Mouse (Mus musculus) midbrain, embryonic 11.5 days (tissue): Measurements from ENCODE around the gene Klhl30. TPM values are rescaled to one million over a fixed set of nuclear protein-coding genes. Genes with fewer than 3 reads are reported as not detected.

Experiments
- ATAC-seq: fragments of 200-750 bp; cut with Nextera tagmentation; 2 replicates; pipeline ENCODE4 v1.8.0; 2017; ENCODE audit warnings: moderate TSS enrichment, moderate library complexity; ENCODE audit not compliant: low FRiP score
- DNase-seq: peaks from one replicate; pipeline ENCODE4 v3.0.0; 2015; ENCODE audit warnings: low spot score; ENCODE audit errors: missing footprints
- H3K27ac ChIP-seq: fragments of 300-500 bp; sonication (generic); 2 replicates; pipeline ENCODE4 v1.5.1; 2014; ENCODE audit warnings: low read depth, low read length
- H3K27me3 ChIP-seq: fragments of 300-500 bp; sonication (generic); 2 replicates; pipeline ENCODE4 v1.6.1; 2014; ENCODE audit warnings: mild to moderate bottlenecking, low read length, moderate library complexity, mixed read lengths; ENCODE audit not compliant: control insufficient read depth, insufficient read depth
- H3K36me3 ChIP-seq: fragments of 300-500 bp; sonication (generic); 2 replicates; pipeline ENCODE4 v1.6.1; 2014; ENCODE audit warnings: mild to moderate bottlenecking, low read length, moderate library complexity, mixed read lengths; ENCODE audit not compliant: control insufficient read depth, insufficient read depth
- H3K4me1 ChIP-seq: fragments of 300-500 bp; sonication (generic); 2 replicates; pipeline ENCODE4 v1.6.1; 2014; ENCODE audit warnings: low read length; ENCODE audit not compliant: control insufficient read depth, insufficient read depth
- H3K4me2 ChIP-seq: fragments of 300-500 bp; sonication (generic); 2 replicates; pipeline ENCODE4 v1.6.1; 2014; ENCODE audit warnings: mild to moderate bottlenecking, moderate library complexity
- H3K4me3 ChIP-seq: fragments of 300-500 bp; sonication (generic); 2 replicates; pipeline ENCODE4 v1.5.1; 2014; ENCODE audit warnings: low read depth, low read length
- H3K9ac ChIP-seq: fragments of 300-500 bp; sonication (generic); 2 replicates; pipeline ENCODE4 v1.6.1; 2014; ENCODE audit warnings: low read length
- H3K9me3 ChIP-seq: fragments of 300-500 bp; sonication (generic); 2 replicates; pipeline ENCODE4 v1.6.1; 2016; ENCODE audit warnings: low read length; ENCODE audit not compliant: control insufficient read depth
- WGBS: fragments of 180-500 bp; shearing (Covaris S2); extraction: QIAGEN DNeasy Blood & Tissue Kit; methylation state at CpG from one replicate; pipeline ENCODE4 v1.1.7; 2014; 5-methylcytosine and 5-hydroxymethylcytosine counted together
- polyA plus RNA-seq: library from polyadenylated mRNA; unstranded; fragments of >200 nt; fragmentation: Nextera tagmentation; extraction: Ambion mirVana; gene quantifications from 2 replicates; pipeline ENCODE4 v1.2.1, GENCODE M21; 2014

Gene Klhl30
- polyA plus RNA-seq = 0.10 and 0.26 TPM in 2 replicates

GRCm38 (mm10) chr1:91350841-91351240 is at the start of gene Klhl30:
Klhl30 (plus strand) TSS chr1:91351016.
- Histone ChIP-seq H3K27me3 (peaks cover 9% of the 10 kb centered on the region), H3K27ac (no peak within 1 kb of the TSS), H3K36me3 (no peaks in the 10 kb centered on the region), H3K9me3 (no peaks in the 10 kb centered on the region), H3K4me1 (no peaks in the 10 kb centered on the region), H3K4me3 (no peak within 1 kb of the TSS), H3K4me2 (no peak within 1 kb of the TSS), H3K9ac (no peak within 1 kb of the TSS)
- DNase-seq = no peak
- ATAC-seq = no peak
- 61% methylated on average over 4 of the region's 4 CpGs for WGBS

GRCm38 (mm10) chr1:91301206-91301920 is 49.5 kb upstream of the Klhl30 start:
- H3K9me3 ChIP-seq = no peaks in the 10 kb centered on the region
- no peak overlapping the region for H3K4me3 ChIP-seq
- H3K27ac ChIP-seq = no peak overlapping the region
- DNase-seq (no peak), ATAC-seq (no peak)
- peaks cover 6% of the 10 kb centered on the region; the same call in 1 of the 2 replicates for H3K4me1 ChIP-seq
- 0 out of 2 replicates have a peak, but pooled peaks cover 3% of the 10 kb centered on the region for H3K36me3 ChIP-seq
- no peak overlapping the region for H3K4me2 ChIP-seq
- H3K27me3 ChIP-seq = no peaks in the 10 kb centered on the region
- 90% methylated on average over 3 of the region's 3 CpGs for WGBS
- no peak overlapping the region for H3K9ac ChIP-seq

DNA sequence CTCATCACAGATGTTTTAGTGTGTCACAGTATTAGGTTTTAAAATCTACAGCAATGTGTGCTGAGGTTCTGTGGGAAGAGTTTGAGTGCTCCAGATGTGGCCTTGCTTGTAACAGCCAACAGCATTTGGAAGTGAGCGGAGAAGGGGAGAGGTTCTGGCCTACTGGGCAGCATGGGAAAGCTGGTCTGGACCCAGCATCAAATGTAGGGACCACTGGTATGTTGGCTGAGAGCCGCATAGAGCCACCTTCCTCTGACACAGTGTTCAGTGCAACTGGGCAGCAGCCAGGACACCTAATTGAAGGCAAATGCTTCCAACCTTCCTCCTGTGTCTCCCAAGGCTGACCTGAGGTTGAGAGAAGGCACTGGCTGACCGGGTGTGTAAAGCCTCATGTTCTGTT is 48.8 kb upstream of the Klhl30 start:
- H3K4me2 ChIP-seq = no peak overlapping the region
- DNase-seq (no peak), ATAC-seq (no peak)
- H3K4me3 ChIP-seq = no peak overlapping the region
- no peak overlapping the region for H3K9ac ChIP-seq
- no peaks in the 10 kb centered on the region for H3K27me3 ChIP-seq
- H3K4me1 ChIP-seq = peaks cover 6% of the 10 kb centered on the region; the same call in 1 of the 2 replicates
- H3K36me3 ChIP-seq = 0 out of 2 replicates have a peak, but pooled peaks cover 3% of the 10 kb centered on the region
- no peaks in the 10 kb centered on the region for H3K9me3 ChIP-seq
- H3K27ac ChIP-seq = no peak overlapping the region
- WGBS = 88% methylated on average over 3 of the region's 3 CpGs

- ATAC-seq (no peak), DNase-seq (no peak)
- Histone ChIP-seq H3K9ac (no peak overlapping the region), H3K27me3 (no peaks in the 10 kb centered on the region), H3K4me2 (no peak overlapping the region), H3K27ac (no peak overlapping the region), H3K4me1 (no peaks in the 10 kb centered on the region), H3K4me3 (no peak overlapping the region), H3K9me3 (no peaks in the 10 kb centered on the region), H3K36me3 (0 out of 2 replicates have a peak, but pooled peaks cover 3% of the 10 kb centered on the region)
- 90% methylated on average over 4 of the region's 4 CpGs for WGBS
These were observed 46.2 kb upstream of the Klhl30 start for GRCm38 (mm10) chr1:91304621-91305020.

DNA sequence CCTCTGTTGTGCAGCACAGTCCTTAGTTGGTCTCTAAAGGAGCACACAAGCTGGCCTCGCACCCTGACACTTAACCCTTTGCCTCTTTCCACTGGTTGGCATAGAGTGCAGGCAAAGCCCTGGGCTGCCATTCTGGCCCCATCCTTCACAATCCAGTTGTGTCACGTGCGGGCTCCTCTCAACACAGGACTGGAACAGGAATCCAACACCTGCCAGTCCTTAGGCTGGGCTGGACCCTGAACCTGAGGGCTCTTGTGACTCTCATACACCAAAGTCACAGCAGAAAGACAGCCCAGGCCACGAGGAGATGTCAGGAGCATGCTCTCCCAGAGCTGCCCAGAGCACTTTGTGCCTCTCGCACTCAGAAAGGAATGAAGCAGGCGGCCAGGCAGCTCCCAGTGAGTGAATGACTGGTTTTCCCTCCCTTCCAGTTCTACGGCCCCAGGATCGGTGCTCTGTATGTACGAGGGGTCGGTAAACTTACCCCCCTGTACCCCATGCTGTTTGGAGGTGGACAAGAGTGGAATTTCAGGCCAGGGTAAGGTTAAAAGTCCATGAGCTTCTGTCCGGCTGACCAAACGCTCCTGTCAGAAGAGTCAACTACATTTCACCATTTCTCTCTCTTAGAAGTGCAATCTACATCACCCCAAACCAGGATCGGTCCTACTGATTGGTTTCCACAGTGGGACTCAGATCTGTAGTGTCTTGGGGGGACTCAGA is 41.3 kb upstream of the Klhl30 start:
- H3K27ac ChIP-seq = no peak overlapping the region
- DNase-seq (no peak), ATAC-seq (no peak)
- H3K36me3 ChIP-seq = peaks cover 8% of the 10 kb centered on the region; the same call in 1 of the 2 replicates
- no peak overlapping the region for H3K9ac ChIP-seq
- H3K4me1 ChIP-seq = no peaks in the 10 kb centered on the region; the same call in 1 of the 2 replicates
- H3K4me3 ChIP-seq = no peak overlapping the region
- H3K9me3 ChIP-seq = no peaks in the 10 kb centered on the region
- no peak overlapping the region for H3K4me2 ChIP-seq
- WGBS = 92% methylated on average over 13 of the region's 13 CpGs
- H3K27me3 ChIP-seq = no peaks in the 10 kb centered on the region

DNA sequence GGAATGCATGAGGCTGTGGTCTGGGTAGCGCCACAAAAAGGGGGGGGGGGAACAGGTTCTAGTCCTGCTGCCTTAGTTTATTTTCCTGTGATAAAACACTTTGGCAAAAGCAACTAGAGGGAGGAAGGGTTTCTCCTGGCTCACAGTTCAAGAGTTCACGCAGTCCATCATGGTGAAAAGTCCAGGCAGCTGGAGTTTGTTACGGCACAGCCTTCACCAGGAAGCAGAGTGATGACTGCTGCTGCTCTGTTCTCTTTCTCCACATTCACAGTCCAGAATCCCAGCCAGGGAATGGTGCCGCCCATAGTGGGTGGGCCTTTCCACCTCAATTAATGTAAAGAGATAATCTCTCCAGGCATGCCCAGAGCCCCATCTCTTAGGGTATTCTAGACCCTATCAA is 38.5 kb upstream of the Klhl30 start:
- WGBS = 92% methylated on average over 4 of the region's 4 CpGs
- Histone ChIP-seq H3K27me3 (no peaks in the 10 kb centered on the region), H3K4me3 (no peak overlapping the region), H3K4me1 (no peaks in the 10 kb centered on the region; the same call in 1 of the 2 replicates), H3K4me2 (no peak overlapping the region), H3K27ac (no peak overlapping the region), H3K9ac (no peak overlapping the region), H3K9me3 (no peaks in the 10 kb centered on the region), H3K36me3 (peaks cover 5% of the 10 kb centered on the region; the same call in 1 of the 2 replicates)
- ATAC-seq = no peak
- DNase-seq = no peak

DNA sequence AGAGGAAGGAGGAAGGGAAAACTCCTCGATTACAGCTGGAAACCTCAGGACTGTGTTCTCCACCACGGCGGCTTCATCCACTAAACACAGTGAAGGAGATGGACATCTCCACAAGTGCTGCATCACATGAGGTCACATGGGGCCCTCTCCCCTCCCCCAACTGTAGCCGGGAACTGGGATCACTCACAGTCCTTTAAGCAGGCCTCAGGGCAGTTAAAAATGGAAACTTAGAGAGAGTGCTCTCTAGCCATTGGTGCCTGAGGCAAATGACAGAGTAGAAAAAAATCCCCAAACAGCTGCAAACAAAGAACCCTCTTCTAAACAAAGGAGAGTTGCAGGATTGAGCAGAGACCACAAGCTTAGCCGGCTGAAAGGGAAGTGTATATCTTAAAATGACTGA is 37.6 kb upstream of the Klhl30 start:
- H3K9ac ChIP-seq = peak overlapping the region; percentile 18; the same call in 1 of the 2 replicates
- WGBS = 51% methylated on average over 5 of the region's 5 CpGs
- DNase-seq (no peak), ATAC-seq (0 out of 2 replicates have a peak, but pooled peaks have one; percentile 50)
- no peaks in the 10 kb centered on the region; the same call in 1 of the 2 replicates for H3K4me1 ChIP-seq
- no peaks in the 10 kb centered on the region for H3K9me3 ChIP-seq
- H3K4me2 ChIP-seq = no peak overlapping the region
- no peaks in the 10 kb centered on the region for H3K27me3 ChIP-seq
- peak overlapping the region; percentile 40; the same call in 1 of the 2 replicates for H3K27ac ChIP-seq
- H3K36me3 ChIP-seq = peaks cover 5% of the 10 kb centered on the region; the same call in 1 of the 2 replicates
- H3K4me3 ChIP-seq = no peak overlapping the region

- Histone ChIP-seq H3K36me3 (no peaks in the 10 kb centered on the region), H3K27ac (no peak overlapping the region), H3K9me3 (no peaks in the 10 kb centered on the region), H3K27me3 (no peaks in the 10 kb centered on the region), H3K4me1 (no peaks in the 10 kb centered on the region; the same call in 1 of the 2 replicates), H3K4me2 (no peak overlapping the region), H3K9ac (no peak overlapping the region), H3K4me3 (no peak overlapping the region)
- no peak for DNase-seq
- WGBS = 89% methylated on average over 6 of the region's 6 CpGs
- no peak for ATAC-seq
These were observed 33.2 kb upstream of the Klhl30 start for GRCm38 (mm10) chr1:91317656-91318055.
